Mouse (Mus musculus): ENCODE measurements at regions not wholly inside any gene's neighbourhood (a gene's known extent, or its start where the extent isn't known, plus 50 kb on each side); places are given as distances from the start of the nearest gene placed in this dataset.

GRCm38 (mm10) chr2:167834605-167835004, 97.3 kb upstream of the Ptpn1 start:
- H3K4me3 ChIP-seq (replicated peaks): no peak overlapping the region
- H3K4me2 ChIP-seq (replicated peaks): no peak overlapping the region
- H3K27ac ChIP-seq (replicated peaks): peak overlapping the region; percentile 80
- peaks cover 52% of the 10 kb centered on the region for H3K4me1 ChIP-seq
- peak; percentile 20; the same call in 1 of the 2 replicates for ATAC-seq (ENCODE audit: insufficient number of reproducible peaks, low FRiP score, low TSS enrichment, low read depth)
- H3K9me3 ChIP-seq (replicated peaks): no peaks in the 10 kb centered on the region
- no peak overlapping the region for H3K9ac ChIP-seq
- WGBS: 45% methylated on average over 8 of the region's 8 CpGs
- H3K36me3 ChIP-seq: no peaks in the 10 kb centered on the region
- H3K27me3 ChIP-seq: no peaks in the 10 kb centered on the region

- Histone ChIP-seq H3K4me1 (peaks cover 54% of the 10 kb centered on the region), H3K27me3 (no peaks in the 10 kb centered on the region), H3K9ac (no peak overlapping the region), H3K4me2 (replicated peaks) (no peak overlapping the region), H3K27ac (replicated peaks) (peak overlapping the region; percentile 80), H3K9me3 (replicated peaks) (no peaks in the 10 kb centered on the region), H3K4me3 (replicated peaks) (no peak overlapping the region), H3K36me3 (no peaks in the 10 kb centered on the region)
- WGBS: 37% methylated on average over 20 of the region's 20 CpGs
- no peak for ATAC-seq (ENCODE audit: insufficient number of reproducible peaks, low FRiP score, low TSS enrichment, low read depth)
Observed at GRCm38 (mm10) chr2:167833290-167833953, 98.4 kb upstream of the Ptpn1 start.

GRCm38 (mm10) chr2:167831076-167832039, 100.5 kb upstream of the Ptpn1 start:
- H3K9me3 ChIP-seq (replicated peaks): no peaks in the 10 kb centered on the region
- H3K27me3 ChIP-seq: no peaks in the 10 kb centered on the region
- H3K4me3 ChIP-seq (replicated peaks): no peak overlapping the region
- H3K36me3 ChIP-seq: no peaks in the 10 kb centered on the region
- WGBS: 65% methylated on average over 26 of the region's 26 CpGs
- H3K4me2 ChIP-seq (replicated peaks): no peak overlapping the region
- ATAC-seq (ENCODE audit: insufficient number of reproducible peaks, low FRiP score, low TSS enrichment, low read depth): no peak
- H3K4me1 ChIP-seq: peaks cover 52% of the 10 kb centered on the region
- no peak overlapping the region; the same call in 1 of the 2 replicates for H3K27ac ChIP-seq (replicated peaks)
- no peak overlapping the region for H3K9ac ChIP-seq

GRCm38 (mm10) chr2:167828258-167828657, 103.6 kb upstream of the Ptpn1 start:
- H3K4me1 ChIP-seq: peaks cover 48% of the 10 kb centered on the region

GRCm38 (mm10) chr2:167826922-167827703, 104.7 kb upstream of the Ptpn1 start:
- Histone ChIP-seq H3K27ac (replicated peaks) (peak overlapping the region; percentile 55; the same call in 1 of the 2 replicates), H3K9me3 (replicated peaks) (no peaks in the 10 kb centered on the region), H3K4me1 (peaks cover 42% of the 10 kb centered on the region), H3K4me3 (replicated peaks) (no peak overlapping the region), H3K36me3 (no peaks in the 10 kb centered on the region), H3K27me3 (no peaks in the 10 kb centered on the region), H3K9ac (no peak overlapping the region), H3K4me2 (replicated peaks) (no peak overlapping the region)
- 34% methylated on average over 12 of the region's 12 CpGs for WGBS
- no peak for ATAC-seq (ENCODE audit: insufficient number of reproducible peaks, low FRiP score, low TSS enrichment, low read depth)

More at GRCm38 (mm10) chr2:167828258-167828657, 103.6 kb upstream of the Ptpn1 start:
- Histone ChIP-seq H3K36me3 (no peaks in the 10 kb centered on the region), H3K4me2 (replicated peaks) (no peak overlapping the region), H3K4me3 (replicated peaks) (no peak overlapping the region), H3K9me3 (replicated peaks) (no peaks in the 10 kb centered on the region), H3K27ac (replicated peaks) (peak overlapping the region; percentile 55; the same call in 1 of the 2 replicates), H3K27me3 (no peaks in the 10 kb centered on the region), H3K9ac (no peak overlapping the region)
- ATAC-seq (ENCODE audit: insufficient number of reproducible peaks, low FRiP score, low TSS enrichment, low read depth): no peak
- 38% methylated on average over 5 of the region's 5 CpGs for WGBS

GRCm38 (mm10) chr2:167823513-167823912, 108.3 kb upstream of the Ptpn1 start:
- Histone ChIP-seq H3K4me3 (replicated peaks) (no peak overlapping the region), H3K36me3 (no peaks in the 10 kb centered on the region), H3K9ac (no peak overlapping the region), H3K4me1 (peaks cover 46% of the 10 kb centered on the region), H3K27me3 (no peaks in the 10 kb centered on the region), H3K4me2 (replicated peaks) (0 out of 2 replicates have a peak overlapping the region, but pooled peaks have one; percentile 6), H3K27ac (replicated peaks) (peak overlapping the region; percentile 77), H3K9me3 (replicated peaks) (no peaks in the 10 kb centered on the region)
- 26% methylated on average over 9 of the region's 9 CpGs for WGBS
- ATAC-seq (ENCODE audit: insufficient number of reproducible peaks, low FRiP score, low TSS enrichment, low read depth): peak; percentile 56; the same call in 1 of the 2 replicates

GRCm38 (mm10) chr2:167823044-167823443, 108.8 kb upstream of the Ptpn1 start:
- H3K27ac ChIP-seq (replicated peaks): peak overlapping the region; percentile 77; the same call in 1 of the 2 replicates
- H3K9ac ChIP-seq: no peak overlapping the region
- H3K4me1 ChIP-seq: peaks cover 41% of the 10 kb centered on the region
- H3K9me3 ChIP-seq (replicated peaks): no peaks in the 10 kb centered on the region
- H3K4me3 ChIP-seq (replicated peaks): no peak overlapping the region
- WGBS: 85% methylated on average over 3 of the region's 3 CpGs
- H3K27me3 ChIP-seq: no peaks in the 10 kb centered on the region
- H3K4me2 ChIP-seq (replicated peaks): no peak overlapping the region
- no peaks in the 10 kb centered on the region for H3K36me3 ChIP-seq
- ATAC-seq (ENCODE audit: insufficient number of reproducible peaks, low FRiP score, low TSS enrichment, low read depth): no peak

GRCm38 (mm10) chr2:167821186-167821585, 110.7 kb upstream of the Ptpn1 start:
- no peak for ATAC-seq (ENCODE audit: insufficient number of reproducible peaks, low FRiP score, low TSS enrichment, low read depth)
- WGBS: 65% methylated on average over 6 of the region's 6 CpGs
- Histone ChIP-seq H3K4me1 (peaks cover 32% of the 10 kb centered on the region), H3K27me3 (no peaks in the 10 kb centered on the region), H3K9ac (no peak overlapping the region), H3K9me3 (replicated peaks) (no peaks in the 10 kb centered on the region), H3K36me3 (no peaks in the 10 kb centered on the region), H3K4me2 (replicated peaks) (no peak overlapping the region), H3K4me3 (replicated peaks) (no peak overlapping the region), H3K27ac (replicated peaks) (no peak overlapping the region)

GRCm38 (mm10) chr2:167818799-167819198, 113.1 kb upstream of the Ptpn1 start:
- Histone ChIP-seq H3K4me1 (peaks cover 20% of the 10 kb centered on the region), H3K4me2 (replicated peaks) (no peak overlapping the region), H3K4me3 (replicated peaks) (no peak overlapping the region), H3K36me3 (no peaks in the 10 kb centered on the region), H3K27ac (replicated peaks) (0 out of 2 replicates have a peak overlapping the region, but pooled peaks have one; percentile 63), H3K9me3 (replicated peaks) (no peaks in the 10 kb centered on the region), H3K9ac (no peak overlapping the region), H3K27me3 (no peaks in the 10 kb centered on the region)
- 50% methylated on average over 10 of the region's 10 CpGs for WGBS
- no peak for ATAC-seq (ENCODE audit: insufficient number of reproducible peaks, low FRiP score, low TSS enrichment, low read depth)

GRCm38 (mm10) chr2:167817030-167817429, 114.8 kb upstream of the Ptpn1 start:
- H3K27me3 ChIP-seq: no peaks in the 10 kb centered on the region
- 52% methylated on average over 9 of the region's 9 CpGs for WGBS
- H3K4me2 ChIP-seq (replicated peaks): no peak overlapping the region
- H3K4me1 ChIP-seq: peaks cover 15% of the 10 kb centered on the region; the same call in 1 of the 2 replicates
- no peak for ATAC-seq (ENCODE audit: insufficient number of reproducible peaks, low FRiP score, low TSS enrichment, low read depth)
- H3K27ac ChIP-seq (replicated peaks): peak overlapping the region; percentile 17; the same call in 1 of the 2 replicates
- no peak overlapping the region for H3K9ac ChIP-seq
- H3K4me3 ChIP-seq (replicated peaks): no peak overlapping the region
- no peaks in the 10 kb centered on the region for H3K36me3 ChIP-seq
- no peaks in the 10 kb centered on the region for H3K9me3 ChIP-seq (replicated peaks)
